Mouse (Mus musculus) hindbrain, embryonic 12.5 days (tissue): ENCODE results near the gene Tmem106a. TPM values are rescaled to one million over a fixed set of nuclear protein-coding genes. Genes with fewer than 3 reads are reported as not detected.
"Not testable (repeated sequence)": the region's sequence is repeated elsewhere in the genome, so short reads cannot be mapped to it uniquely, and the experiment has no call there.

Experiments
- ATAC-seq: fragments of 200-750 bp; cut with Nextera tagmentation; 2 replicates; pipeline ENCODE4 v1.8.0; 2017; ENCODE audit warnings: moderate TSS enrichment; ENCODE audit not compliant: low FRiP score
- H3K27ac ChIP-seq: fragments of 300-500 bp; sonication (generic); 2 replicates; pipeline ENCODE4 v1.5.1; 2016; ENCODE audit warnings: mild to moderate bottlenecking
- H3K27me3 ChIP-seq: fragments of 300-500 bp; sonication (generic); 2 replicates; pipeline ENCODE4 v1.6.1; 2016; ENCODE audit warnings: mild to moderate bottlenecking
- H3K36me3 ChIP-seq: fragments of 300-500 bp; sonication (generic); 2 replicates; pipeline ENCODE4 v1.6.1; 2016; ENCODE audit warnings: mild to moderate bottlenecking
- H3K4me1 ChIP-seq: fragments of 300-500 bp; sonication (generic); 2 replicates; pipeline ENCODE4 v1.6.1; 2016
- H3K4me2 ChIP-seq: fragments of 300-500 bp; sonication (generic); replicated peaks from 2 replicates; pipeline ENCODE4 v1.6.1; 2016; ENCODE audit warnings: mild to moderate bottlenecking
- H3K4me3 ChIP-seq: fragments of 300-500 bp; sonication (generic); 2 replicates; pipeline ENCODE4 v1.5.1; 2016; ENCODE audit warnings: mild to moderate bottlenecking
- H3K9ac ChIP-seq: fragments of 300-500 bp; sonication (generic); 2 replicates; pipeline ENCODE4 v1.6.1; 2016; ENCODE audit warnings: mild to moderate bottlenecking, moderate library complexity
- H3K9me3 ChIP-seq: fragments of 300-500 bp; sonication (generic); replicated peaks from 2 replicates; pipeline ENCODE4 v1.6.1; 2016; ENCODE audit warnings: mild to moderate bottlenecking
- WGBS: fragments of 180-500 bp; shearing (Covaris S2); methylation state at CpG from one replicate; pipeline ENCODE4 v1.1.7; 2016; 5-methylcytosine and 5-hydroxymethylcytosine counted together
- polyA plus RNA-seq: library from polyadenylated mRNA; unstranded; fragments of >200 nt; fragmentation: Nextera tagmentation; extraction: Ambion mirVana; gene quantifications from 2 replicates; pipeline ENCODE4 v1.2.1, GENCODE M21; 2016

Tmem106a gene
- polyA plus RNA-seq, 1 experiment from 2014 or later, result 3.9 TPM

DNA sequence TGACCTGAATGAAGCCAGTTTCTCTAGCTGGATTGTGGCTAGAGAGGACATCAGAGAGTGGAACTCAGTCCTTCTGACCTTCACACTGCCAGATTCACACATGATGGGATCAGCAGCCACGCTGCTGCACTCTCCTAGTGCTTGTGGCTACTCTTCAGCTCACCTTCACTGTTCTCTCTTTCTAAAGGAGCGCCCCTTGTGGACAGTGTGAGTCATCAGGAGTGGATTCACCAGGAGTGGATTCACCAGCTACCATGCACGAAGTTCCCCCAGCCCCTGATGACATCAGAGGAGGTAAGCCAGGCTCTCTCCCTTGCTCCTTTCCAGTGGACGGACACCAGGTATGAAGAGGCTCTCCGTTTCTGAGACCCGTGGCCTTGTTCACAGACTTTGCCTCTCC, 5.9 kb upstream of the Tmem106a start:
- H3K4me1 ChIP-seq, result no peaks in the 10 kb centered on the region
- no peak overlapping the region for H3K9ac ChIP-seq
- ATAC-seq, result no peak
- no peaks in the 10 kb centered on the region for H3K27me3 ChIP-seq
- no peak overlapping the region for H3K4me3 ChIP-seq
- no peaks in the 10 kb centered on the region for H3K9me3 ChIP-seq
- WGBS, result 79% methylated on average over 6 of the region's 6 CpGs
- peaks cover 93% of the 10 kb centered on the region for H3K36me3 ChIP-seq
- H3K4me2 ChIP-seq, result no peak overlapping the region
- H3K27ac ChIP-seq, result no peak overlapping the region

DNA sequence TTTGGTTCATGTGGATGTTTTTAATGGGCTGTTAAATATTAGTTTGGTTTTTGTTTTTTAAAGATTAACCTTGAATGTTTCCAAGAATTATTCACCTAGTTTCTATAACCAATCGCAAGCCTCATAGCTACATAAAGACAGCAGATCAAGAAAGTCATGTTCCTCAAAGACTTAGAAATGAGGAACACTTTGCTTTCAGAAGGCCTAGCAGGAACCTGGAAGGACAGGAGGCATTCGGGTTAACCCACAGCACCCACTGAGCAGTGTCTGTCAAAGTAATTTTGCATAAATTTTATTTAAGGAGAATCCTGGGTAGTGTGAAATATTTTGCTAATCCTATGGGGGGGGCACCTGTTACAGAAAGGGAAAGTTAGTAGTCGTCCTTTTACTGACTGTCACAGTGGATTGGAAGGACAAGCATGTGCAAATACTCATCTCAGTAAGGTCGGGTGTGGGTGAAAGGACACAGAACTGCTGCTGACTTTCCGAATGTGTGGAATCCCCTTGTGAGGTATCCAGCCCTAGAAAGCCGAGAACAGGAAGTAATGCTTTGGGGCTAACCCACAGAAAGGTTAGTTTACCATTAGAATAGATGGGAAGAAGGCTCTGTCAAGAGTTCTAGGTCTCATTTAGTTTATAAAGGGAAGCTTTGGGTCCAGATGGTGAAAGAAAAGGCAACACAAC, 819 bp upstream of the Tmem106a start:
- Histone ChIP-seq H3K4me3 (no peak overlapping the region), H3K9me3 (no peaks in the 10 kb centered on the region), H3K4me1 (peaks cover 8% of the 10 kb centered on the region), H3K36me3 (peaks cover 45% of the 10 kb centered on the region), H3K4me2 (no peak overlapping the region; the same call in 1 of the 2 replicates), H3K27me3 (no peaks in the 10 kb centered on the region), H3K9ac (no peak overlapping the region), H3K27ac (no peak overlapping the region)
- no peak for ATAC-seq
- WGBS, result 76% methylated on average over 6 of the region's 6 CpGs

DNA sequence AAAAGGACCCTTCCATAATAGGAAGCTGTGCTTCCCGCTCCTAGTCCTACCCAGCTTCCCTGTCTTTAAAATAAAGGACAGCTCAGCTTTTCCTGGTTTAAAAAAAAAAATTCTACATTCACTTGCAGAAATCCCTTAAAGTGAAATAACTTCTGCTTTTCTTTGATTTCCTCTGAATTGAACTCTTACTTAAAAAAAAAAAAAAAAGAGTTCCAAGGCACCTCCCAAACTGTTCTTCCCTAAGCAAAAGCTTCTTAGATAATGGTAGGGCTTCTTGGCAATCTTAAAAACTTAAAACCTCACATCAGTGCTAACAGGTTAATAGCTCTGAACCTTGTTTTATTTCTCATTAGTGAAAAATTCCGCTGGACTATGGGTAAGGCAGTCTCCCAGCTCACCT, 1.2 kb downstream of the Tmem106a start:
- ATAC-seq, result no peak
- Histone ChIP-seq H3K27ac (no peak overlapping the region), H3K4me3 (no peak overlapping the region), H3K36me3 (peaks cover 29% of the 10 kb centered on the region), H3K9ac (no peak overlapping the region), H3K9me3 (no peaks in the 10 kb centered on the region), H3K4me1 (peaks cover 8% of the 10 kb centered on the region), H3K27me3 (no peaks in the 10 kb centered on the region), H3K4me2 (no peak overlapping the region)
- 91% methylated on average over 2 of the region's 2 CpGs for WGBS

DNA sequence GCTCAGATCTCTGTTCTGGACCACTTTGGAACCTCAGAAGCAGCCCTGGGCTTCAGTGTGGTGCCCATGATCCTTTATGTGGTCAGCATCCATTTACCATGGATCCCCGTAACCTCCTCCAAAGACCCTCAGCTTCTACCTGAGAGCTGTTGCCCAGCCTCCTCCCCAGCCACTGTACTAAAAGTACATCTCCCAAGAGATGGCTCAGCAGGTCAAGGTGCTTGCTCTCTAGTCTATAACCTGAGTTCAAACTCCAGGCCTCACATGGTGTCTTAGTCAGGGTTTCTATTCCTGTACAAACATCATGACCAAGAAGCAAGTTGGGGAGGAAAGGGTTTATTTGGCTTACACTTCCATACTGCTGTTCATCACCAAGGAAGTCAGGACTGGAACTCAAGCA, 3.0 kb downstream of the Tmem106a start:
- H3K27ac ChIP-seq, H3K4me3 ChIP-seq, H3K4me1 ChIP-seq, H3K9ac ChIP-seq, ATAC-seq, H3K9me3 ChIP-seq, H3K27me3 ChIP-seq, H3K4me2 ChIP-seq: not testable (repeated sequence)
- H3K36me3 ChIP-seq, result peaks cover 14% of the 10 kb centered on the region
- WGBS, result 100% methylated on average over 1 of the region's 1 CpGs

DNA sequence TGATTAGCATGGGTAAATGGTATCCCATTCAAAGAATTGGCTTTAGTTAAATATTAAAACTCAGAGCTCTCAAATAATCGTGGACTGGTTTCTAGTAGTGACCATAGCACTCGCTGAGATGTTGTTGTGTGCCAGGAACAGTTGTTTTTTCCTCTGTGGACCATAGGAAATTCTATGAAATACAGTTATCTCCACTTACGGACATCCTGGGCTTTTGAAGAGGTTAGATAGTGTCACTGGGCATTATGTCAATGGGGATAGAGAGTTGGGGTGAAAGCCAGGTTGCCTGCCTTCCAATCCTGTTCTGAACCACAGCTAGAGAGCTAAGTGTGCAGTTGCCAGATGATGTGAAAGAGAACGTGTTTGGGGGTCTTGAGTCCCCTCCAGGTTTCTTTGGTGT, 3.8 kb downstream of the Tmem106a start:
- H3K27ac ChIP-seq, result no peak overlapping the region
- no peak overlapping the region for H3K4me3 ChIP-seq
- peaks cover 8% of the 10 kb centered on the region for H3K4me1 ChIP-seq
- no peaks in the 10 kb centered on the region for H3K9me3 ChIP-seq
- H3K9ac ChIP-seq, result no peak overlapping the region
- H3K27me3 ChIP-seq, result no peaks in the 10 kb centered on the region
- no peak for ATAC-seq
- no peak overlapping the region for H3K4me2 ChIP-seq
- peaks cover 6% of the 10 kb centered on the region for H3K36me3 ChIP-seq
- 79% methylated on average over 4 of the region's 4 CpGs for WGBS

DNA sequence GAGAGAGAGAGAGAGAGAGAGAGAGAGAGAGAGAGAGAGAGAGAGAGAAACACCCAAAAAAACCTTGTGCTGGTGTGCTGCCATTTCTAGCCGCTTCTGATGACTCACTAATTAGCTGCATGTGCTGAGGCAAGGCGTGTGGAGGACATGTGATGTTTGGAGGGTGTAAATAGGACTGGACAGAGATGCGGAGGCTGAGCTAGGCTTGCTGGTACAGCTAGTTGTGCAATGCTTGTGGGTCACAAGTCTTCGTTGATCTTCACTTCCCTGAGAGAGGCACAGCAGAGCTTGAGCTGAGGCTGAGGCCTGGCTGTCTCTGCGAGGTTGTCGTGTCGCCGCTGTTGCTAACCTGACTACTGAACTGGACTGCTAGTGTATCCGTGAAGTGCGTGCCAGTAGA, 5.6 kb downstream of the Tmem106a start:
- no peak overlapping the region for H3K27ac ChIP-seq
- H3K36me3 ChIP-seq, result 0 out of 2 replicates have a peak, but pooled peaks cover 5% of the 10 kb centered on the region
- 90% methylated on average over 10 of the region's 10 CpGs for WGBS
- no peak overlapping the region for H3K4me2 ChIP-seq
- H3K27me3 ChIP-seq, result no peaks in the 10 kb centered on the region
- ATAC-seq, result no peak
- no peaks in the 10 kb centered on the region for H3K9me3 ChIP-seq
- no peak overlapping the region for H3K9ac ChIP-seq
- H3K4me1 ChIP-seq, result no peaks in the 10 kb centered on the region
- H3K4me3 ChIP-seq, result no peak overlapping the region

DNA sequence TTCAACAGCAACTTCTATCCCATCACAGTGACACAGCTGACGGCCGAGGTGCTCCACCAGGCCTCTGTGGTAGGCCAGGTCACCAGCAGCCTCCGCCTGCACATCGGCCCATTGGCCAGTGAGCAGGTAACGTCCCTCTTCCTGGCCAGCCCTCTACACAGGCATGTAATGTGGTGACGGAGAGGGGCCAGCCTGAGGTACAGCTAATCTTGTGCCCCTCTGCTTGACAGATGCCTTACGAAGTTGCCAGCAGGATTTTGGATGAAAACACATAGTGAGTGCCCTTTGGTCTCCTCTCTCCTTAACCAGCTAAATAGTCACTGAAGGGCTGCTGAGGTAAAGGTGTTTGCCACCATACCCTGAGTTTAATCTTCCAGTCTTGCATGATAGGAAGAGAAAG, 6.8 kb downstream of the Tmem106a start:
- WGBS, result 90% methylated on average over 7 of the region's 7 CpGs
- H3K27me3 ChIP-seq, result no peaks in the 10 kb centered on the region
- H3K36me3 ChIP-seq, result 0 out of 2 replicates have a peak, but pooled peaks cover 5% of the 10 kb centered on the region
- no peaks in the 10 kb centered on the region for H3K9me3 ChIP-seq
- H3K4me3 ChIP-seq, result no peak overlapping the region
- no peak overlapping the region for H3K9ac ChIP-seq
- no peak overlapping the region for H3K4me2 ChIP-seq
- H3K4me1 ChIP-seq, result no peaks in the 10 kb centered on the region
- no peak overlapping the region for H3K27ac ChIP-seq
- ATAC-seq, result no peak

DNA sequence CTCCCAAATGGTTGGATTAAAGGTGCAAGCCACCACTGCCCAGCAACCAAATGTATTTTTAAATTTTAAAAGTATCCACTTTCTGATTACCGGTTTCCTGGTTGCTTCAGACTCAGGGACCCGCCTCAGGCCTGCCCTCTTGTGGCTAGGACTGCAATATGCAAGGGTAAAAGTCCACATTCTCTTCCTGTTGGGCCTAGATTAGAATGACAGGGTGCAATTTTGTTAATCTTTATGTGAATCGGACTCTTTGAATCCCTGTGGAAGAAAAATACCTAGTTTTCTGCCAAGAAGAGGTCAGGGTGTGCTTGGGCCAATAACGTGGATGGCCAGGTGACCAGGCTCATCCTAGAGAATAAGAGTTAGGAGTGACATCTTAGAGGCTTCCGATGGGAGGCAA, 7.4 kb downstream of the Tmem106a start:
- Histone ChIP-seq H3K4me3 (no peak overlapping the region), H3K4me1 (no peaks in the 10 kb centered on the region), H3K27me3 (no peaks in the 10 kb centered on the region), H3K27ac (no peak overlapping the region), H3K36me3 (0 out of 2 replicates have a peak, but pooled peaks cover 5% of the 10 kb centered on the region), H3K9me3 (no peaks in the 10 kb centered on the region), H3K4me2 (no peak overlapping the region), H3K9ac (no peak overlapping the region)
- WGBS, result 34% methylated on average over 5 of the region's 5 CpGs
- ATAC-seq, result no peak

DNA sequence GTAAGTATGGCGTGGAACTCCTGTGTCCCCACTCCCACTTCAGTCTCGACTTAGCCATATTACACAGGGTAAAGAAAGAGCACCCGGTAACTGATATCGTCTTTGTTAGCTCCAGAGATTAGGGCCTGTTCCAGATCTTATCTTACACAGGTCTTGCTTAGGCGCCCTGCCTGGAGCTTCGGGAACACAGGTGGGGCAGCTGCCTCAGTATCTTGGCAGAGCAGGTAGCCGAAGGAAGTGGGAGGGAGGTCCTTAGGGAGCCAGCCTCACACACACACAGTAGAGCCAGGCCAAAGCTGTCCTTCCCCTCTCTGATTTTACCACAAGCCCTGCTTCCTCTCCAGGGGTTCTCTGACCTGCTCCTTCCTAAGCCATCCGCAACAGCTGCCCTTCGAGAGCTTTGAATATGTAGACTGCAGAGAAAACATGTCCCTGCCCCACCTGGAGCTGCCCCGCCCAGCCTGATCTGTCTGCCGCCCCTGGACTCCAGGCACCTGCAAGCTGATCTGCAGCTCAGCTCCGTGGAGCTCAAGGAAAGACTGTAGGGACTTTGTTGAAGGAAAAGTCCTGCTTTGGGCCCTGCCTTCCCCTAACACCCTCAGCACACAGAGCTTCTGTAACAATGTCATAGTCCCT, 8.1 kb downstream of the Tmem106a start:
- no peak overlapping the region for H3K4me2 ChIP-seq
- WGBS, result 74% methylated on average over 12 of the region's 12 CpGs
- no peak overlapping the region for H3K4me3 ChIP-seq
- ATAC-seq, result no peak
- H3K4me1 ChIP-seq, result no peaks in the 10 kb centered on the region
- no peak overlapping the region for H3K27ac ChIP-seq
- no peaks in the 10 kb centered on the region for H3K27me3 ChIP-seq
- no peaks in the 10 kb centered on the region for H3K9me3 ChIP-seq
- no peak overlapping the region for H3K9ac ChIP-seq
- 0 out of 2 replicates have a peak, but pooled peaks cover 5% of the 10 kb centered on the region for H3K36me3 ChIP-seq

DNA sequence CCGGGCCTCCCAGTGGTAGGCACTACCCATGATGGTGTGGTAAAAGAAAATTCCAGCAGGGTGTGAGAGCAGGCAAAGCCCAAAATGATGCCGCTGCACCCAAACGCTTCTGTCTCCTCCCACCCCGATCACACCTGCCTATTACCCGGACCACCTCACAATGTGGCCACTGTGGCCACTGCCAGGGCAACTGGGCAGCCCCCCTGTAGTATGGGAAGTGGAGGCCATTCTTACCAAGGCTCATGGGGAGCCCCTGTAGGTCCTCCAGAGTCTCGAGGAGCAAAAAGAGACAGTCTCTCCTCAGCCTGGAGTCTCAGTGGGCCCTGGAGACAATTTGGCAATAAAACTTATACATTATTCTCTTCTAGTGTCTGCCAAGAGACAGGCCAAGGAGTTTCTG, 17.1 kb downstream of the Tmem106a start, which contains the start of gene Gm11634:
Gene Gm11634 (minus strand): TSS at position 101 of the 400 bp plus-strand sequence.
- no peak within 1 kb of the TSS for H3K27ac ChIP-seq
- no peak for ATAC-seq
- no peak within 1 kb of the TSS for H3K9ac ChIP-seq
- H3K4me3 ChIP-seq, result no peak within 1 kb of the TSS
- H3K27me3 ChIP-seq, result no peaks in the 10 kb centered on the region
- H3K4me1 ChIP-seq, result no peaks in the 10 kb centered on the region
- 82% methylated on average over 6 of the region's 6 CpGs for WGBS
- H3K4me2 ChIP-seq, result no peak within 1 kb of the TSS
- H3K36me3 ChIP-seq, result no peaks in the 10 kb centered on the region
- H3K9me3 ChIP-seq, result no peaks in the 10 kb centered on the region

DNA sequence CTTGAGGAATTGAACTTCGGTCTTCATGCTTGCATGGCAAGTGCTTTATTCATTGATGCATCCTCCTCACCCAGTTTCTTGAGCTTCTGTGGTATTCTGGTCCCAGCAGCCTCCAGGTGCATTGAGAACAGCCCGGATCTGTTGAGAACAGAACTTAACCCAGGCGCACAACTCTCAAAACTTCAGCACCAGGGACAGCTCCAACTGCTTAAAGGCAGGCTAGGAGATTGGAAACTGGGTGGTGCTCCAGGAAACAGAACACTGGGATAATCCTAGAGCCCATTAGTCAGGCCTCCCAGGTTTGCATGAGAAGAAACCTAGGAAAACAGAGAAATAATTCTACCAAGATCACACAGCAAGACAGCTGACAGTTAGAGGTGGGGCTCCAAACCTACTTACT, 20.4 kb downstream of the Tmem106a start:
- no peaks in the 10 kb centered on the region for H3K4me1 ChIP-seq
- H3K9ac ChIP-seq, result no peak overlapping the region
- WGBS, result 12% methylated on average over 3 of the region's 3 CpGs
- H3K36me3 ChIP-seq, result no peaks in the 10 kb centered on the region
- H3K27ac ChIP-seq, result no peak overlapping the region
- H3K9me3 ChIP-seq, result no peaks in the 10 kb centered on the region
- H3K27me3 ChIP-seq, result no peaks in the 10 kb centered on the region
- H3K4me3 ChIP-seq, result no peak overlapping the region
- H3K4me2 ChIP-seq, result no peak overlapping the region
- ATAC-seq, result no peak

DNA sequence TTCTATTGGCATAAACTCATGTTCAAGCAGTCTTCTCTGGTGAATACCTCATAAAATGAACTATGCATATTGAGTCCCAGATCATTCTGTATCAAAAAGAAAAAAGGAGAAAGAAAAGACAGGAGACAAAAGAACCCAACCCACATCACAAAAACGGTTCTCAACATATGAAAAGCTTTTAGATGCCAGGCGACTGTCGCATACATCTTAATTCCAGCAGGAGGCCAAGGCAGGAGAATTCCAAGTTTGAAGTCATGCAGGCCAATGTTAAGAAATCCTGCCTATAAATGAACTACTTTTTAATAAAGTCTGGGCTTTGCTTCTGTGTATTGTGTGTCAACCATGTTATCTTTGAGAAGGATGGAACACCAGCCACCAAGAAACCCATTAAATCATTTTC, 22.1 kb downstream of the Tmem106a start:
- H3K4me2 ChIP-seq, result peak overlapping the region; percentile 52
- H3K27ac ChIP-seq, result no peak overlapping the region
- no peak overlapping the region for H3K9ac ChIP-seq
- no peaks in the 10 kb centered on the region for H3K4me1 ChIP-seq
- no peak for ATAC-seq
- H3K9me3 ChIP-seq, result no peaks in the 10 kb centered on the region
- H3K27me3 ChIP-seq, result no peaks in the 10 kb centered on the region
- peak overlapping the region; percentile 29 for H3K4me3 ChIP-seq
- WGBS, result 0% methylated on average over 3 of the region's 3 CpGs
- H3K36me3 ChIP-seq, result no peaks in the 10 kb centered on the region
